Mouse (Mus musculus) layer of hippocampus, adult 2 months (tissue): ENCODE results near the gene Dnajb12. TPM values are rescaled to one million over a fixed set of nuclear protein-coding genes. Genes with fewer than 3 reads are reported as not detected.

Experiments used
- DNase-seq, 2 experiments: peaks; one replicate each; pipeline ENCODE4 v3.0.0; 2022; ENCODE audit warnings: low spot score in 2 of 2
- H3K27ac ChIP-seq: fragments of 200-600 bp; 2 replicates; pipeline ENCODE4 v1.8.1; 2022
- H3K4me3 ChIP-seq: fragments of 200-600 bp; 2 replicates; pipeline ENCODE4 v1.8.1; 2022; ENCODE audit warnings: mild to moderate bottlenecking
- CTCF ChIP-seq: fragments of 200-600 bp; conservative IDR thresholded peaks from 2 replicates; pipeline ENCODE4 v1.8.1; 2022; ENCODE audit warnings: antibody characterized with exemption, mild to moderate bottlenecking, moderate library complexity
- total RNA-seq, 2 experiments: library from RNA; stranded (reverse); gene quantifications; 2 replicates each; pipeline ENCODE4 v1.2.3; 2021

Dnajb12 gene
- total RNA-seq, 2 experiments from 2014 or later, result 54.4 to 56.8 TPM

DNA sequence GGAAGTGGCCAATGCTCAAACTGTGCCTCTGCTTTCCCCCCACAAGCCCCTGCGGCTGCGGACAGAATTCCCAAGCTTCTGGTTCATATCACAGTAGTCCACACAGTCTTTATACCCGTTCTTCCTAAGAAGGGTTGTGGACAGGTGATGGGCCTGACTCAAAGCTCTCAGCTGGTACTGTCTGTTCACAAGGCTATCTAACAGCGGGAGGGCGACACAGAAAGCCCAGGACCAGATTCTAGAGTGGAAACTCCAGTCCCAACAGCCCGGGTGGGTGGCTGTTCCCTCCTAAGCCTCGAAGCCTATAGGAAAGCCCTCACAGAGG lies 41.1 kb downstream of the Dnajb12 start:
- peak overlapping the region; percentile 86 for H3K27ac ChIP-seq
- H3K4me3 ChIP-seq, result peak overlapping the region; percentile 63
- DNase-seq, result no peak
- TF ChIP-seq CTCF, result no peak

DNA sequence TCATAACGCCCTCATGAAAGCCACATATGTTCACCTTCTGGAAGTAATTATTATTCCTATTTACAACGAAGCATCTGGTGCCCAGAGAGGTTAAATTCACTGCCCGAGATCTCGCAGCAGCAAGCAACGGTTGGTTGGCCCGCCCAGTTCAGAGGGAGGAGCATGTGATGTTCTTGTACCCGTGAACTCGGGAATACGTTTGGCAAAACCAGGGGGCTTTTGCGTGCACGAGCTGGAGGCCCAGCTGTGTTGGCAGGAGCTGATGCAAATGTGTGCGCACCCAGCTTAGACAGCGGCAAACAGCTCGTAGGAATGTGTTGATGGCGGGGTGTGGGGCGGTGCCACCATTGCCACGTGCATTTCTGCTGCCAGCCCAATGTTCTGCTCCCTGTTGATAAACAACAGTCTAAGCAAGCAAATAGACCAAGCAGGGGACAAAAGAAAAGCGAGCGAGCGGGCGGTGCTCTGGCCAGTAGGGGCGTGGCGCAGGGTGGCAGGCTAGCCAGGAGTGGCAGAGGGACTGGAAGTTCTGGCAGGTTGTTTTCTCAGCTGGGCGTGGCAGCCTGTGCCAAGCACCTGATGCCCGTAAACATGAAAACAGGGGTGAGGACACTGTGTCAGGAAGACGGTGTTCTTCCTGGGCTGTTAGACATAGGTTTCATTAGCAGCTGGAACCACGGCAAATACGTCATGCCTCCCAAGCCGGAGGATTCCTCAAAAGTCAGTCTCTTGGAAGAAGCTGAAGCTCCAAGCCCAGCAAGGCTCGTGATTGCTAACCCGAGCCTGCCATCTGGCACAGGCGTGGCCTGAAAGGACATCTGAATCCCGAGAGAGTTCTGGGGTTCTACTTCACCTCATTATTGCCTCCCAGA lies 41.7 kb downstream of the Dnajb12 start:
- peak overlapping the region; percentile 86 for H3K27ac ChIP-seq
- H3K4me3 ChIP-seq, result peak overlapping the region; percentile 63
- peak; percentile 60 for TF ChIP-seq CTCF
- DNase-seq, result peak; percentile 53 to 59

DNA sequence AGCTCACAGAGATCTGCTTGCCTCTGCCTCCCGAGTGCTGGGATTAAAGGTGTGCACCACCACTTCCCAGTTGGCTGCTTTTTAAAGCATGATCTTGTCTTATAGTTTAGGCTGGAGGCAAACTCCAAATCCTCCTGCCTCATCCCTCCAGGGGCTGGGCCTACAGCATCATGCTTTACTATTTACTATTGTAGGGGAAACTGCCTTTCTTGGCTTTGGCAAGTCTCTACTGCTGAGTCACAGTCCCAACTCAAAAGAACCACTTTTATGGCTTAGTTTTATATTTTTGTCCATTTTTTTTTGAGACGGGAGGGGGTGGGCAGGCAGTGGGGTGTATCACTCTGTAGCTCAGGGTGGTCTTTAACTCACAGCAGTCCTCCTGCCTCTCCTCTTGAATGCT lies 44.1 kb downstream of the Dnajb12 start:
- no peak for DNase-seq
- no peak for TF ChIP-seq CTCF
- no peak overlapping the region for H3K4me3 ChIP-seq
- H3K27ac ChIP-seq, result no peak overlapping the region

DNA sequence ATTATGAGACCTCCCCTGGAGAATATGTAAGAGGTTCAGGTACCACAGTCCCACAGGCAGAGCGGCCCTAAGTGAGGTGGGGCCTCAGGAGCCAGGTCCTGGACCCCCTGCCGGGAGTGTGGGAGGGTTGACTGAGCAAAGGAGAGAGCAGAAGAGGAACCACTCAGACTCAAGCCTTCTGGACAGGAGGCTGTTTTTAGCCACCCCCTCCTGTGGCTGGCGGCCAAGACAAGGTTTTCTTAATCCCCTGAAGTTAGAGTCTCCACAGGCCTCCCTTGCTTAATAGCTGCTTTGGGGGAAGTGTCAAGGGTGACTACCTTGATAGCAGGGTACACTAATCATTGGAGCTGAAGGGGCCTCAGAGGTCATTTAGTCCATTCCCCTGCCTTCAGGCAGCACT lies 44.9 kb downstream of the Dnajb12 start:
- no peak overlapping the region for H3K27ac ChIP-seq
- no peak for TF ChIP-seq CTCF
- DNase-seq, result no peak
- H3K4me3 ChIP-seq, result no peak overlapping the region

DNA sequence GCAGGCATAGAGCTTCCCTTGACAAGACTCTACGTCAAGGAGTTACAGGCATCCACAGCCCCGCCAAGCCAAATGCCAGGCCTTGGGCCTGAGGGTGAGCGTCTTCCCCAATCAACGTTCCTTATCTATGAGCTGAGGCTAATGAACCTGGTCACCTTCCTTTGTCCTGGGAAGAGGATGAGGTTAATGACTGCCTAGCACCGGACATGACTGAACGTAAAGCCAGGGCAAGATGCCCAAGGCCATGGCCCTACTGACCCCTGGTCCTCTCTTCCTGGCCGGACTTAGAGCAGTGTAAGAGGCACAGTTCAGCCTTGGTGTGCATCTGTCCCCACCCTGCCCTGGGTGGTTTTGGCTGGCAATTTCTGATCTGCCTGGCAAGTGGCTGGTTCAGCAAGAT lies 49.8 kb downstream of the Dnajb12 start:
- no peak overlapping the region for H3K4me3 ChIP-seq
- no peak for DNase-seq
- no peak for TF ChIP-seq CTCF
- H3K27ac ChIP-seq, result no peak overlapping the region

DNA sequence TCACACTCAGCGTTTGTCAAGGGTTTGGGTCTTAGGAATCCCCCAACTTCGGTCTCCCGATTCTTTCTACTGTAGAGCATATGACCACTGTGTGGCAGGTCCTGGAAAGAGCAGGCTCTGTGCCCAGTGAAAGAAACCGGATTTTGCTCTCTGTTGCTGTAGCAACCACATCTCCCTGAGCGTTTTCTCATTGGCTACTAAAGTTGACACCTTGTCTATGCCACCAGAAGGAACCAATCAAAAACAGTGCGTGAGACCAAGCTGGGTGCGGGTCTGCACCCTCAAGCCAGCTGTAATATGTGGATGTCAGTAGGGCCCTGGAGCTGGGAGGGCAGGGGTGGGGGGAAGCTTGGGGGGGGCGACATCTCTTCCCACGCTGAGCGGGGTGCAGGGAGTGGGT lies 51.6 kb downstream of the Dnajb12 start:
- no peak for TF ChIP-seq CTCF
- Histone ChIP-seq H3K27ac (peak overlapping the region; percentile 73), H3K4me3 (no peak overlapping the region; the same call in 1 of the 2 replicates)
- peak in 1 of 2 experiments; percentile 55 for DNase-seq

DNA sequence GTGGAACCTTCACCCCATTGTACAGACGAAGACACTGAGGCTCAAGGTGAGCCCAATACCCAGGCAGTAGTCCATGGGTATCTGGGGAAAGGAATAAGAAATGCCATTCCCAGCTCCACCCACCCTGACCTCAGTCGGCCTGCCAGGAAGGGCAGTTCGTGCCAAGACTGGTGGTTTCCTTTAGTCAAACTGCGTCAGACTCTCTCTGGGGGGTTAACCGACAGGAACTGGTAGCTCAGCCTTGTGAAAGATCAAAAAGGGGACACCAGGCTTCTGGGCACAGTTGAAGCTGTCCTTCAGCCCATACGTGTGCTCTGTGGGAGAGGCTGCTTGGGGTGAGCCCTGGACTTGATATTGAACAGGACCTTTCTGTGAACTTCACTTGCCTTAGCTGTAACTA lies 53.2 kb downstream of the Dnajb12 start:
- no peak for DNase-seq
- no peak for TF ChIP-seq CTCF
- Histone ChIP-seq H3K27ac (no peak overlapping the region), H3K4me3 (no peak overlapping the region)

DNA sequence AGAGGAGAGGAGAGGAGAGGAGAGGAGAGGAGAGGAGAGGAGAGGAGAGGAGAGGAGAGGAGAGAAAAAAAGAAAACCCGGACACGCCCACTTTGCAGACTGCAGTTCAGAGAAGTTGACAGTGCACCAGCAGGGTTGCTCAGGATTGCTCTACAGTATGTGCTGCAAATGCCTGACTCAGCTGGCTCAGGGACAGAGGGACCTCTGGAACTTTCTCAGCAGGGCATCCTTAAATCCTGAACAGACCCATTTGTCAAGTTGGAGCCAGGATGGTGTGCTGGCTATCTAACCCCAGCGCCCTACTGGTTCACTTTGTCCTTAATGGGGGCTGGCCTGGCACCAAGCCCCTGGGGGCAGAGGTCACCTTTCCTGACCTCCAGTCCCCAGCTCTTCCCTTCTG lies 54.7 kb downstream of the Dnajb12 start:
- H3K4me3 ChIP-seq, result no peak overlapping the region
- TF ChIP-seq CTCF, result no peak
- no peak for DNase-seq
- H3K27ac ChIP-seq, result no peak overlapping the region

DNA sequence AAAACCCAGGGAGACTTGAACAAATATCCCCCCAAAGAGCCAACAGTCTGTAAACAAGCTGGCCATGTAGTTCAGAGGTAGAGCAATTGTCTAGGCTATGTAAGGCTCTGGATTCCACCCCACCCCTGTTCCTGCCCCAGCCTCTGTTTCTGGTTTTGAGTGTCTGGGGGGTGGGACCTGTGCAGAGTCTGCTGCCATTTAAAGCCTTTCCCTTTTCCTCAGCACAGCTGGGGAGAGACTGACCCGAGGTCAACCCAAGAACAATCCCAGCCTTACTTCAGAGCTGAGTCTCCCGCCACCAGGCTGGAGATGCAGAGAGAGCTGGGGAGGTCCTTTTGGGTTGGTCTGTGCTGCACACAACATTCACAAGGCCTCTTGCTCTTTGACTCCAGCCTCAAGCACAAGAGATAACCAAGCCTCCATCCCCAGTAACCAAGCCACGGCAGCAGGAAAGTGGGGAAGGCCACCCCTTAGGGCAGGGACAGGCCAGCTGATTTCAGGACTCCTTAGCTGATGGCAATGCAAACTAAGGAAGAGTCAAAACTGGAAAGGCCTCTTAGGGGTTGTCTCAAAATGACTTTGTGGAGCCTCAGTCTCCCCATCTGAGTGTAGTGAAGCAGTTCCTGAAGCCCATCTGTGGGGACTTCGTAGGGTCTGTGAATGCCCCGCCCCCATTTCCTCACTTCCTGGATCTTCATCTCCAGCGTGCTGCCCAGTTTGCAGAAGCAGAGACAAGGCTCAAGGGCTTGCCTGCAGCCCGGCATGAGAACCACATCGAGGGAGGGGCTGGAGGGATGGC lies 56.9 kb downstream of the Dnajb12 start:
- no peak overlapping the region for H3K4me3 ChIP-seq
- no peak overlapping the region for H3K27ac ChIP-seq
- DNase-seq, result no peak
- no peak for TF ChIP-seq CTCF

DNA sequence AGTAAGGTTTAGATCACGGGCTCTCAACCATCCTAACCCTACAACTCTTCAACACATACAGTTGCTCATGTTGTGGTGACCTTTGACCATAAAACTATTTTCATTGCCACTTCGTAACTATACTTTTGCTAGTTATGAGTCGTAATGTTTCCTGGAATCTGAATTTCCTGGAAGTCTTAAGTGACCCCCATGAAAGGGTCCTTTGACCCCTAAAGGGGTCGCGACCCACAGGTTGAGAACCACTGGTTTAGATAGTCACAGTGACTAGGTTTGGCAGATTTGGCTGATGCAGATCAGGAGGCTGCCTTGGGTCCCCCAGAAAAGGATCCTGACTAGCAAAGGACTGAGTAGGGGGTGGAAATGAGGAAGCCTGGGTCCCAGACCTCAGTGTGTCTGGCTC lies 59.3 kb downstream of the Dnajb12 start:
- no peak for TF ChIP-seq CTCF
- no peak for DNase-seq
- Histone ChIP-seq H3K4me3 (no peak overlapping the region), H3K27ac (no peak overlapping the region)

DNA sequence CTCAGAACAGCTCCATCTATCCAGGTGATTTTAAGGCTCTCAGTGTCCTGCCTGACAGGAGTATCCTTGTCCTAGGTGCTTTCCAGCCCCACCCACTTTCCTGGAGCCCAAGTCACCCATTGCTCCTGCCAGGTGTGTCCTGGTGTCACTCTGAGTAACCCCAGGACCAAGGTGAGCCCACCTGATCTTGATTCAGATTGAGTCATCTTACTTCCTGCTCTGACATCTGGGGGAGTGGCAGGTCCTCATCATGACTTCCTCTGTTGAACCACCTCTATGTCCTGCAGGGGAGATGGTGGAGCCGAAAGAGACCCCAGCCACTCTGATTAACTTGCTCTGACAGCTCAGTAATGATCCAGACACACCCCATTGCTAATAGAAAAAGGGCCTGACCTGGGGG lies 59.7 kb downstream of the Dnajb12 start:
- no peak for DNase-seq
- no peak for TF ChIP-seq CTCF
- no peak overlapping the region for H3K27ac ChIP-seq
- no peak overlapping the region for H3K4me3 ChIP-seq

DNA sequence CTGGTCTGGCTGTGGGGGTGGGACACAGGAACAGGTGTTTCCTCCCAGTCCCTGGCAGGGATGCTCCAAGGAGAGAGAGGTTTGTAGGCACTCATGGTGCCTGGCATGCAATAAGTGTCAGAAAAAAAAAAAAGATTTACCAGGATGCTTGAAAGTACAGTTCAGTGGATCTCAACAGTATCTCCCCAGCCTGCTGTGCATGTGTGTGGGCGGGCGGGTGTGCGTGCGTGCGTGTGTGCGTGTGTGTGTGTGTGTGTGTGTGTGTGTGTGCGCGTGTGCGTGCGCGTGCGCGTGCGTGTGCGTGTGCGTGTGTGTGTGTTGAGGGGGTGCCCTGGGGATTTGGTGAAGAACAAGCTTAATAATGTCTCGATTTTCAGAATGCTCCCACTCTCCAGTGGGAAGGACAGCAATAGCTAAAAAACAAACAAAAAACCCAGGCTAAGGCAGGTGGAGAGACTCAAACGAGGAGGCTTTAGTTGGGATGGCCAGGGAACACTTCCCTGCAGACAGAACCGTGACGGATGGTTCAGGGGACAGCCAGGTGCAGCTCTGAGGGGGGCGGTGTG lies 63.0 kb downstream of the Dnajb12 start:
- TF ChIP-seq CTCF, result no peak
- Histone ChIP-seq H3K4me3 (peak overlapping the region; percentile 46), H3K27ac (peak overlapping the region; percentile 98)
- DNase-seq, result no peak

DNA sequence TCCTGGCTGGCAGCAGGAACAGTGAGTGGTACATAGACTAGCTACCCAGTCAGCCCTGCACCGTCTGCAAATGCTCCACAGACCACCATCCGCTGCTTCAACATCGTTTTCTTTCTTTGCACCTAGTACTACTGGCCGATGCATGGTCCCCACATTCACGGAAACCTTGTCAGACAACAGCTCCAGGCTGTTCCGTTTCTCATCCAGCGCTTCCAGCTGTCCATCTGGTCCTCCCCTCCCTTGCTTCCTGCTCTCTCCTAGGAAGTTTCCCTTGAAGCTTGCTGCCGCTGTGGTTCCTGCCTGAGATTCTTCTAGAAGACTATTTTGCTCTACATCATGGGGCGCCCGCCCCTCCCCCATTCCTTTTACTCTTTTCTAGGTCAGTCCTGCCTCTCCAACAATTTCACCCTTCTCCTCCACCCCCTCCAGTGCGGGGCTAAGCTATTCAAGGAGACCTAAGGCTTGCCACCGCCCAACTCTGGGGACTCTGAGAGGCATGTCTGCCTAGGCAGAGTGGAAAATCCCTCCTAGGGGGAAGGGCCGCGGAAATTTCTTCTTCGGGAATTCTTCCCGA lies 63.6 kb downstream of the Dnajb12 start:
- no peak for TF ChIP-seq CTCF
- peak overlapping the region; percentile 46 for H3K4me3 ChIP-seq
- peak; percentile 71 to 77 for DNase-seq

More for the DNA sequence above, 63.6 kb downstream of the Dnajb12 start:
- peak overlapping the region; percentile 98 for H3K27ac ChIP-seq
